Mouse (Mus musculus): Measurements from ENCODE around the gene 1700025G04Rik.

DNA sequence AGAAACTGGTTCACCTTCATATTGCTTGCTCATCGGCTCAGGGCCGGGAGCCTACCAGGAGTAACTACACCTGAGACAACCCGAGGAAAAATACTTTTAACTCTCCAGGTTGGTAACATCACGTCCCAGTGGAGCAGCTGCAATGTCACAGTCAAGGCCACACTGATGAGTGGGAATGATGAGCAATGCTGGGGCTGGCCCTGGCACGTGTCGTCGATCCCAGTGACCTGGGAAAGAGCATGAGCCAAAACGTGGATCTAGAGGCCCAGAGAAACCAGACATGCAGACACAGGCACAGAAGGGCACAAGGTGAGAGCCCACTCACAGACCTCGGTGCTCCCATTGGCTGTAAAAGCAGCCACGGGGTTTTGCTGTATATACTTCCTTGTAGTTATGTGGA is 202.8 kb downstream of the 1700025G04Rik start:
- TF ChIP-seq CTCF (IDR thresholded peaks at IDR 0.05; ENCODE audit: low read depth) (no peak), EP300 (IDR thresholded peaks at IDR 0.05; ENCODE audit: low read depth) (no peak)
